9 mouse cellular contexts compared by ENCODE assay signal in the genomic region with DNA sequence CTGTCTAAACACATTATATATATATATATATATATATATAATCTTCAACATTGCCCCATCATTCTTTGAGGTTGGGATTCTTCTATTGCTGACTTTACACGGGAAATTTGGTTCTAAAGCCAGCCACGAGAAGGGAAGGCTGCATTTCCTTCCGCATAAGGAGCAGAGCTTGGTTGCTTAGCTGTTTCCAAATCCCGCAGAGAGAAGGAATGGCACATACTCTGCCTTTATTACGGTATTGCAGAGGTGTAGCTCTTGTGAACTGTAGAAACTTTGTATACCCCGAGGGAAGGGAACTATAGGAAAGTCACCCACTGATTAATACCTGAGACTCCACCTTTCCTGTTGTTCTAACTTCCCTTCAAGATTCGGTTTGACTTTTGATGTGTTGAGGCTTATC. TPM values are rescaled to one million over a fixed set of nuclear protein-coding genes. Genes with fewer than 3 reads are reported as not detected.
DNase-seq lines count a peak whose midpoint lies in the region; ATAC-seq and TF ChIP-seq lines count a peak whose summit lies in the region.
"Had no signal": no experiment of that assay in that cellular context is flagged by ENCODE, and none has a peak within 500 bp of the region (broad histone marks: within the 10 kb centered on the region; RNA-seq: fewer than 3 reads in every experiment).

No protein-coding gene starts in this region.

- peak overlapping the region; percentile 45; the same call in 1 of the 2 replicates for H3K9ac ChIP-seq in CH12.LX (ENCODE audit: insufficient read depth, low read depth)
- H3K9ac ChIP-seq in limb, embryonic 14.5 days (ENCODE audit: low read depth, low read length, severe bottlenecking): peak overlapping the region; percentile 86

- no peak for TF ChIP-seq CTCF in cerebellum, adult 2 months (IDR thresholded peaks at IDR 0.05; ENCODE audit: borderline replicate concordance, insufficient read depth, low read depth, low read length)
- TF ChIP-seq CTCF in CH12.LX (conservative IDR thresholded peaks at IDR 0.05 in 1 of 2, IDR thresholded peaks at IDR 0.05 in 1 of 2; ENCODE audit: low read depth in 2 of 2, low read length in 2 of 2): no peak

- no peak overlapping the region for H3K27ac ChIP-seq in cerebellum, adult 2 months (ENCODE audit: insufficient read depth, low read length)
- H3K27ac ChIP-seq in CH12.LX (ENCODE audit: insufficient read depth, low read depth): no peak overlapping the region
- 0 out of 2 replicates have a peak overlapping the region, but pooled peaks have one; percentile 93 for H3K27ac ChIP-seq in limb, embryonic 14.5 days (replicated peaks; ENCODE audit: low read depth, low read length)

- ATAC-seq in limb, embryonic 14.5 days (ENCODE audit: low FRiP score, low read depth): no peak
- ATAC-seq: inflammation-experienced regulatory T-cells, adult 6 months had no signal

- dilution Hi-C loops in CH12.LX (cut with MboI; ENCODE audit: extremely low pct_ligation_motif_present, extremely low pct_unique_long_range_greater_than_20kb, low sequenced_read_pairs): no loop called here

- peaks cover 54% of the 10 kb centered on the region for H3K79me2 ChIP-seq in CH12.LX (replicated peaks; ENCODE audit: control insufficient read depth, extremely low read depth, insufficient read depth, poor library complexity, severe bottlenecking)

- H3K27me3 ChIP-seq in cerebellum, adult 2 months (ENCODE audit: control insufficient read depth, insufficient read depth, low read length): peaks cover 4% of the 10 kb centered on the region; the same call in 1 of the 2 replicates
- H3K27me3 ChIP-seq in CH12.LX (replicated peaks): no peaks in the 10 kb centered on the region
- no peaks in the 10 kb centered on the region for H3K27me3 ChIP-seq in limb, embryonic 14.5 days (ENCODE audit: control insufficient read depth, insufficient read depth, low read length)

- TF ChIP-seq EP300 in CH12.LX (IDR thresholded peaks at IDR 0.05; ENCODE audit: low read length): no peak

- WGBS in cerebellum, adult 2 months: 14% methylated on average over 7 of the region's 7 CpGs
- WGBS in limb, embryonic 14.5 days: 2% methylated on average over 7 of the region's 7 CpGs

- H3K36me3 ChIP-seq in CH12.LX (replicated peaks in 1 of 2; ENCODE audit: control insufficient read depth in 1 of 2, insufficient read depth in 1 of 2, low read length in 1 of 2): peaks cover 0 to 3% of the 10 kb centered on the region in 2 experiments
- 0 out of 2 replicates have a peak, but pooled peaks cover 4% of the 10 kb centered on the region for H3K36me3 ChIP-seq in limb, embryonic 14.5 days (ENCODE audit: control insufficient read depth, insufficient read depth, low read length)

- in situ Hi-C loops in CH12.LX (cut with MboI; ENCODE audit: low pct_ligation_motif_present, low pct_unique_long_range_greater_than_20kb, low sequenced_read_pairs): loop anchor here (10.0 kb wide), 1 partner anchor 105 kb away; no protein-coding TSS in a partner anchor

- peak overlapping the region; percentile 63 for H3K4me2 ChIP-seq in CH12.LX (ENCODE audit: insufficient read depth, low read depth, poor library complexity, severe bottlenecking)
- H3K4me2 ChIP-seq in limb, embryonic 14.5 days (replicated peaks; ENCODE audit: low read depth, low read length, severe bottlenecking): peak overlapping the region; percentile 68

- no peak for TF ChIP-seq POLR2A in cerebellum, adult 2 months (IDR thresholded peaks at IDR 0.05; ENCODE audit: borderline replicate concordance, insufficient read depth, low read length)
- no peak for TF ChIP-seq POLR2A in CH12.LX (IDR thresholded peaks at IDR 0.05; ENCODE audit: low read depth, low read length)
- TF ChIP-seq POLR2A in limb, embryonic 14.5 days (IDR thresholded peaks at IDR 0.05; ENCODE audit: borderline replicate concordance, extremely low read depth, insufficient read depth, insufficient read length): no peak

- no peak for TF ChIP-seq RAD21 in CH12.LX (IDR thresholded peaks at IDR 0.05; ENCODE audit: low read depth, low read length)

- no peak for DNase-seq in cerebellum, adult 2 months
- DNase-seq in cerebellum, adult 9-11 months: no peak
- no peak for DNase-seq in CH12.LX (ENCODE audit: extremely low read depth)
- DNase-seq in gonadal fat pad, adult 2 months (ENCODE audit: low read depth): peak; percentile 58
- peak; percentile 27 for DNase-seq in limb, embryonic 14.5 days (ENCODE audit: low spot score)
- no peak for DNase-seq in layer of hippocampus, postnatal 10 days (ENCODE audit: low spot score in 2 of 2)
- no peak for DNase-seq in left cerebral cortex, adult 8-10 months (ENCODE audit: low spot score in 2 of 2)
- no peak for DNase-seq in layer of hippocampus, adult 9-11 months

- H3K4me3 ChIP-seq in cerebellum, adult 2 months (replicated peaks; ENCODE audit: insufficient read depth, low read depth, low read length): peak overlapping the region; percentile 30
- peak overlapping the region; percentile 54 to 60 (median 59) for H3K4me3 ChIP-seq in CH12.LX (replicated peaks in 1 of 3; ENCODE audit: low read depth in 2 of 3, low read length in 2 of 3, poor library complexity in 1 of 3)
- peak overlapping the region; percentile 58 for H3K4me3 ChIP-seq in limb, embryonic 14.5 days (replicated peaks; ENCODE audit: low read length)

- H3K4me1 ChIP-seq in cerebellum, adult 2 months (ENCODE audit: control insufficient read depth, insufficient read depth, low read length): no peaks in the 10 kb centered on the region
- H3K4me1 ChIP-seq in CH12.LX (ENCODE audit: control insufficient read depth in 1 of 2, insufficient read depth in 2 of 2): peaks cover 2 to 10% of the 10 kb centered on the region in 2 experiments; a peak in 2 of 4 replicates
- H3K4me1 ChIP-seq in limb, embryonic 14.5 days (ENCODE audit: control insufficient read depth, insufficient read depth, low read length): 0 out of 2 replicates have a peak, but pooled peaks cover 5% of the 10 kb centered on the region

- H3K9me3 ChIP-seq in CH12.LX (replicated peaks; ENCODE audit: low read length): no peaks in the 10 kb centered on the region
- H3K9me3 ChIP-seq in limb, embryonic 14.5 days (ENCODE audit: control insufficient read depth, low read length): no peaks in the 10 kb centered on the region

TF ChIP-seq in CH12.LX, 34 proteins besides CTCF, POLR2A, EP300 and RAD21:
- TF ChIP-seq KAT2A (IDR thresholded peaks at IDR 0.05; ENCODE audit: insufficient replicate concordance, low read length): no peak
- no peak for TF ChIP-seq MAX (IDR thresholded peaks at IDR 0.05; ENCODE audit: low read length)
- no peak for TF ChIP-seq ZNF384 (IDR thresholded peaks at IDR 0.05; ENCODE audit: low read depth, low read length)
- TF ChIP-seq ZKSCAN1 (IDR thresholded peaks at IDR 0.05; ENCODE audit: borderline replicate concordance, low read depth, low read length): no peak
- TF ChIP-seq TBP (conservative IDR thresholded peaks at IDR 0.05; ENCODE audit: low read depth, low read length): no peak
- no peak for TF ChIP-seq MYC (IDR thresholded peaks at IDR 0.05; ENCODE audit: low read depth, low read length)
- TF ChIP-seq NELFE (IDR thresholded peaks at IDR 0.05; ENCODE audit: low read depth, low read length): no peak
- no peak for TF ChIP-seq ELF1 (IDR thresholded peaks at IDR 0.05; ENCODE audit: low read depth, low read length)
- TF ChIP-seq ETS1 (conservative IDR thresholded peaks at IDR 0.05; ENCODE audit: low read depth, low read length): no peak
- TF ChIP-seq E2F4 (IDR thresholded peaks at IDR 0.05; ENCODE audit: insufficient replicate concordance, low read depth, low read length): no peak

RNA-seq across cellular contexts. Expression of gene Gja1, which starts 2.6 kb away (rescaled TPM):
- polyA plus RNA-seq in cerebellum, adult 2 months (2012; rRNA removed): 86.4 and 97.8 TPM in 2 replicates
- total RNA-seq in CH12.LX (2012; rRNA removed) (37.3 and 45.0 TPM in 2 replicates), CH12.LX (2014; rRNA removed) (20.6 and 26.0 TPM in 2 replicates)
- polyA plus RNA-seq in CH12.LX (2012; ENCODE audit: insufficient read length, low read depth): 24.0 and 31.2 TPM in 2 replicates
- 52.6 and 99.0 TPM in 2 replicates for polyA plus RNA-seq in gonadal fat pad, adult 2 months (2012; rRNA removed)
- 86.4 and 102 TPM in 2 replicates for polyA plus RNA-seq in limb, embryonic 14.5 days (2012; rRNA removed)
- polyA plus RNA-seq in limb, embryonic 14.5 days (2014; fragmentation: Nextera tagmentation; extraction: Ambion mirVana): 388 and 411 TPM in 2 replicates
- 100 to 1,000 TPM; 225 to 281 TPM for total RNA-seq in layer of hippocampus, postnatal 10 days (2021)
- 100 to 1,000 TPM; 194 to 206 (median 201) TPM for total RNA-seq in left cerebral cortex, adult 8-10 months (2022)

Comparison
In these comparisons a context has a peak if more than half of its experiments do, and no peak if none do; other contexts are left out.
1. DNase-seq: peak in gonadal fat pad, adult 2 months (single experiment) and limb, embryonic 14.5 days (single experiment); none in cerebellum, adult 2 months (0 of 2), cerebellum, adult 9-11 months (single experiment), CH12.LX (single experiment), layer of hippocampus, postnatal 10 days (0 of 2), left cerebral cortex, adult 8-10 months (0 of 2) and layer of hippocampus, adult 9-11 months (single experiment).
2. Peak in every context shown above with its lines, with median percentiles within 50 percentile points of each other: H3K4me3 ChIP-seq.